In genomic region chr11:68290631-68291030, GRCm38 (mm10) we compare ENCODE assay signal across 13 mouse cellular contexts.
DNase-seq lines count a peak whose midpoint lies in the region; ATAC-seq lines count a peak whose summit lies in the region.
"Had no signal": no experiment of that assay in that cellular context is flagged by ENCODE, and none has a peak within 500 bp of the region (broad histone marks: within the 10 kb centered on the region; RNA-seq: fewer than 3 reads in every experiment).

No protein-coding gene starts in this region.

- 33% methylated on average over 8 of the region's 8 CpGs for WGBS in hindbrain, embryonic 13.5 days
- WGBS in neural tube, embryonic 15.5 days, result 12% methylated on average over 8 of the region's 8 CpGs

- no peak for ATAC-seq in hindbrain, embryonic 13.5 days (ENCODE audit: low FRiP score)
- peak; percentile 31 for ATAC-seq in neural tube, embryonic 15.5 days (ENCODE audit: low FRiP score)
- ATAC-seq in megakaryocyte-erythroid progenitor cell, adult 5-6 weeks (replicated peaks; ENCODE audit: low FRiP score, low TSS enrichment, poor library complexity, severe bottlenecking), result no peak
- ATAC-seq: intestine, embryonic 16.5 days; liver, postnatal 0 days had no signal

- H3K4me2 ChIP-seq in hindbrain, embryonic 13.5 days, result no peak overlapping the region
- H3K4me2 ChIP-seq in neural tube, embryonic 15.5 days, result peak overlapping the region; percentile 2; the same call in 1 of the 2 replicates
- H3K4me2 ChIP-seq: heart, embryonic 13.5 days; neural tube, embryonic 12.5 days had no signal

- peak overlapping the region; percentile 56 for H3K27ac ChIP-seq in hindbrain, embryonic 13.5 days
- 0 out of 2 replicates have a peak overlapping the region, but pooled peaks have one; percentile 38 for H3K27ac ChIP-seq in neural tube, embryonic 15.5 days (replicated peaks)
- H3K27ac ChIP-seq: heart, embryonic 13.5 days; neural tube, embryonic 12.5 days had no signal

- H3K4me3 ChIP-seq in hindbrain, embryonic 13.5 days, result no peak overlapping the region
- H3K4me3 ChIP-seq in neural tube, embryonic 15.5 days (replicated peaks), result no peak overlapping the region
- H3K4me3 ChIP-seq: heart, embryonic 13.5 days; neural tube, embryonic 12.5 days had no signal

- no peak overlapping the region for H3K9ac ChIP-seq in hindbrain, embryonic 13.5 days
- no peak overlapping the region for H3K9ac ChIP-seq in neural tube, embryonic 15.5 days (replicated peaks)
- H3K9ac ChIP-seq: heart, embryonic 13.5 days; liver, postnatal 0 days; neural tube, embryonic 12.5 days had no signal

- H3K36me3 ChIP-seq in hindbrain, embryonic 13.5 days, result no peaks in the 10 kb centered on the region
- H3K36me3 ChIP-seq in neural tube, embryonic 15.5 days, result no peaks in the 10 kb centered on the region
- H3K36me3 ChIP-seq: heart, embryonic 13.5 days; neural tube, embryonic 12.5 days had no signal

- H3K9me3 ChIP-seq in hindbrain, embryonic 13.5 days, result no peaks in the 10 kb centered on the region
- no peaks in the 10 kb centered on the region for H3K9me3 ChIP-seq in neural tube, embryonic 15.5 days (replicated peaks)
- H3K9me3 ChIP-seq: heart, embryonic 13.5 days; neural tube, embryonic 12.5 days had no signal

- peaks cover 34% of the 10 kb centered on the region for H3K4me1 ChIP-seq in hindbrain, embryonic 13.5 days (replicated peaks)
- peaks cover 28% of the 10 kb centered on the region for H3K4me1 ChIP-seq in neural tube, embryonic 15.5 days

- peak; percentile 30 for DNase-seq in kidney, postnatal 14 days
- no peak for DNase-seq in kidney, postnatal 36 days
- DNase-seq in forelimb bud, embryonic 11.5 days (ENCODE audit: low read depth, low spot score), result peak; percentile 57
- no peak for DNase-seq in yolk sac, embryonic 10.5 days (ENCODE audit: low spot score)
- DNase-seq: cerebellum, adult 9-10 months; liver, postnatal 0 days; right cerebral cortex, postnatal 25 days had no signal

- peaks cover 10% of the 10 kb centered on the region; the same call in 1 of the 2 replicates for H3K27me3 ChIP-seq in hindbrain, embryonic 13.5 days
- peaks cover 6% of the 10 kb centered on the region for H3K27me3 ChIP-seq in neural tube, embryonic 15.5 days (replicated peaks)
- H3K27me3 ChIP-seq: heart, embryonic 13.5 days had no signal

Comparison
In these comparisons a context has a peak if more than half of its experiments do, and no peak if none do; other contexts are left out.
1. DNase-seq: peak in kidney, postnatal 14 days (single experiment) and forelimb bud, embryonic 11.5 days (single experiment); none in kidney, postnatal 36 days (0 of 2) and yolk sac, embryonic 10.5 days (single experiment).